Mouse (Mus musculus) forebrain, postnatal 0 days (tissue): ENCODE measurements around the gene Inpp4a. TPM values are rescaled to one million over a fixed set of nuclear protein-coding genes. Genes with fewer than 3 reads are reported as not detected.

Experiments used
- ATAC-seq: fragments of 200-750 bp; cut with Nextera tagmentation; 2 replicates; pipeline ENCODE4 v1.8.0; 2017; ENCODE audit warnings: mild to moderate bottlenecking, moderate library complexity
- DNase-seq: peaks from one replicate; pipeline ENCODE4 v3.0.0-alpha.2; 2015
- H3K27ac ChIP-seq: fragments of 300-500 bp; sonication (generic); 2 replicates; pipeline ENCODE4 v1.5.1; 2014; ENCODE audit warnings: low read depth, mild to moderate bottlenecking, antibody characterized with exemption, low read length, moderate library complexity, mixed read lengths
- H3K27me3 ChIP-seq: fragments of 300-500 bp; sonication (generic); 2 replicates; pipeline ENCODE4 v1.6.1; 2014; ENCODE audit warnings: mild to moderate bottlenecking, low read length, mixed read lengths; ENCODE audit not compliant: insufficient read depth
- H3K36me3 ChIP-seq: fragments of 300-500 bp; sonication (generic); 2 replicates; pipeline ENCODE4 v1.6.1; 2014; ENCODE audit warnings: mild to moderate bottlenecking, moderate library complexity; ENCODE audit not compliant: insufficient read depth
- H3K4me1 ChIP-seq: fragments of 300-500 bp; sonication (generic); 2 replicates; pipeline ENCODE4 v1.6.1; 2014; ENCODE audit warnings: antibody characterized with exemption; ENCODE audit not compliant: insufficient read depth
- H3K4me2 ChIP-seq: fragments of 300-500 bp; sonication (generic); 2 replicates; pipeline ENCODE4 v1.6.1; 2014; ENCODE audit warnings: low read depth, mild to moderate bottlenecking, moderate library complexity
- H3K4me3 ChIP-seq: fragments of 300-500 bp; sonication (generic); 2 replicates; pipeline ENCODE4 v1.5.1; 2014; ENCODE audit warnings: low read depth, low read length, mixed read lengths
- H3K9ac ChIP-seq: fragments of 300-500 bp; sonication (generic); 2 replicates; pipeline ENCODE4 v1.6.1; 2014; ENCODE audit warnings: mild to moderate bottlenecking
- H3K9me3 ChIP-seq: fragments of 300-500 bp; sonication (generic); 2 replicates; pipeline ENCODE4 v1.6.1; 2016; ENCODE audit warnings: low read length
- CTCF ChIP-seq: sonication (generic); IDR thresholded peaks from 2 replicates; pipeline ENCODE4 v1.5.1; 2016; ENCODE audit warnings: antibody characterized with exemption, control low read depth, low read depth
- WGBS: fragments of 180-500 bp; shearing (Covaris S2); extraction: QIAGEN DNeasy Blood & Tissue Kit; methylation state at CpG from one replicate; pipeline ENCODE4 v1.1.7; 2014; 5-methylcytosine and 5-hydroxymethylcytosine counted together
- polyA plus RNA-seq: library from polyadenylated mRNA; unstranded; fragments of >200 nt; fragmentation: Nextera tagmentation; extraction: Ambion mirVana; gene quantifications from 2 replicates; pipeline ENCODE4 v1.2.1, GENCODE M21; 2015
- total RNA-seq: library from RNA; depleted of rRNA; stranded (reverse); fragments of >200 nt; gene quantifications from 2 replicates; pipeline ENCODE4 v1.2.3, GENCODE M21; 2014

Gene Inpp4a
- total and polyA plus RNA-seq, 2 experiments from 2014 or later: 41.2 to 72.1 TPM

DNA sequence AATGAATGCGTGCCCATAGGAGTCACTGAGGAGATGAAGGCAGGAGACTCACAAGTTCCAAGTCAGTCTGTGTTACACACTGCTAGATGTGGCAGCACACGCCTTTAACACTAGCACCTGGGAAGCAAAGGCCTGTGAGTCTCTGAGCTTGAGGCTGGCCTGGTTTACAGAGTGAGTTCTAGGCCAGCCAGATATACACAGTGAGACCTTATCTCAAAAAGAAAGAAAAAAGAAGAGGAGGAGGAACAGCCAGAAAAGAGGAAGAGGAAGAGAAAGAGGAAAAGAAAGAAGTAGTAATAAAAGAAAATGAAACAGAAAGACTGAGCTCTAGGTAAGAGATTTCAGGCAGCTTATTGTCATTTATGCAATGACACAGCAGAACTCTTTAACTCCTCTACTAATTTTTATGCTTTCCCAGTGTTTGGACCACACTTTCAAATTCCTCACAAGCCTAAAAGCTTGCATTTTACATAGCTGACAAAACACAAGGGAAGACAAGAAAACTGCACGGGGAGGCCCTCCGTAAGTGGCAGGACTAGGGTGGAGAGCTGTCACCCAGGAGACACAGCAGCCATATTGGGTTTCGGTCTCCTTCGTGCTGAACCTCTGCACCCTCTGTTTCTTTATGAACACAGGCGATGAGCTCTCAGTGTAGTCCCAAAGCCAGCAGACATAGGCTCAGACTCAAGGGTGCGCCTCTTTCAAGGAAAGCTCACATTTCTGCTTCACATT lies 127.6 kb downstream of the Inpp4a start:
- peaks cover 16% of the 10 kb centered on the region for H3K36me3 ChIP-seq
- H3K9ac ChIP-seq: no peak overlapping the region
- peaks cover 14% of the 10 kb centered on the region for H3K4me1 ChIP-seq
- H3K4me3 ChIP-seq: no peak overlapping the region
- 93% methylated on average over 8 of the region's 8 CpGs for WGBS
- no peaks in the 10 kb centered on the region for H3K27me3 ChIP-seq
- no peak overlapping the region for H3K27ac ChIP-seq
- no peak for TF ChIP-seq CTCF
- H3K4me2 ChIP-seq: no peak overlapping the region
- DNase-seq (no peak), ATAC-seq (no peak)
- H3K9me3 ChIP-seq: 0 out of 2 replicates have a peak, but pooled peaks cover 4% of the 10 kb centered on the region

DNA sequence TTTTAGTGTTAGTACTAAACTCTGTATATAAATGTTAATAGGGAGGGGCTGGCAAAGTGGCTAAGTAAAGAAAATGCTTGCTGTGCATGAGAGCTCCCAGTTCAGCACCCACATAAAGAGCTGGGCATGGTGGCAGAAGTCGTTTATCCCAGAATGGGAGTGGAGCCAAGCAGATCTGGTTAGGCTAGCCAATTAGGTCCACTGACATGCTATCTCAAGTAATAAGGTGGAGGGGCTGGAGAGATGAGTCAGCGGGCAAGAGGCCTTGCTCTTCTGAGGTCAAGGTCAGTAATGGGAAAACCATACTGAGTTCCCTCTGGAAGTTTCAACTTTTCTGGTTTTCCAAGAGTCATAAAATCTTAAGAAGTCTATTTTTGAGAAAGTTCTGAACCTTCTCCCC lies 129.2 kb downstream of the Inpp4a start:
- WGBS: 68% methylated on average over 2 of the region's 2 CpGs
- Histone ChIP-seq H3K4me3 (peak overlapping the region; percentile 93), H3K9me3 (0 out of 2 replicates have a peak, but pooled peaks cover 2% of the 10 kb centered on the region), H3K27ac (no peak overlapping the region), H3K27me3 (no peaks in the 10 kb centered on the region), H3K4me2 (peak overlapping the region; percentile 94), H3K9ac (peak overlapping the region; percentile 88), H3K36me3 (peaks cover 28% of the 10 kb centered on the region), H3K4me1 (peaks cover 14% of the 10 kb centered on the region)
- no peak for TF ChIP-seq CTCF
- no peak for DNase-seq
- ATAC-seq: no peak

GRCm38 (mm10) chr1:37429366-37430296 lies 130.0 kb downstream of the Inpp4a start, which contains the start of the genes Coa5 and Unc50:
Gene Coa5 (minus strand): TSS chr1:37430103.
Gene Unc50 (plus strand): TSS chr1:37430139.
- Histone ChIP-seq H3K27me3 (no peaks in the 10 kb centered on the region), H3K4me1 (peaks cover 14% of the 10 kb centered on the region), H3K9me3 (no peaks in the 10 kb centered on the region), H3K9ac (peak within 1 kb of the TSS; percentile 88), H3K4me2 (peak within 1 kb of the TSS; percentile 94), H3K27ac (peak within 1 kb of the TSS; percentile 82), H3K4me3 (peak within 1 kb of the TSS; percentile 93), H3K36me3 (peaks cover 25% of the 10 kb centered on the region)
- WGBS: 4% methylated on average over 57 of the region's 57 CpGs
- DNase-seq (peak; percentile 96), ATAC-seq (peak; percentile 99)
- TF ChIP-seq CTCF: peak; percentile 29; the same call in 1 of the 2 replicates

- peaks cover 14% of the 10 kb centered on the region for H3K4me1 ChIP-seq
- no peaks in the 10 kb centered on the region for H3K9me3 ChIP-seq
- 2% methylated on average over 40 of the region's 40 CpGs for WGBS
- H3K9ac ChIP-seq: peak overlapping the region; percentile 88
- H3K4me3 ChIP-seq: peak overlapping the region; percentile 93
- peaks cover 25% of the 10 kb centered on the region for H3K36me3 ChIP-seq
- ATAC-seq: peak; percentile 49
- TF ChIP-seq CTCF: no peak
- H3K27ac ChIP-seq: peak overlapping the region; percentile 82
- no peaks in the 10 kb centered on the region for H3K27me3 ChIP-seq
- DNase-seq: no peak
- peak overlapping the region; percentile 94 for H3K4me2 ChIP-seq
These were observed 130.7 kb downstream of the Inpp4a start for GRCm38 (mm10) chr1:37430297-37430840.

DNA sequence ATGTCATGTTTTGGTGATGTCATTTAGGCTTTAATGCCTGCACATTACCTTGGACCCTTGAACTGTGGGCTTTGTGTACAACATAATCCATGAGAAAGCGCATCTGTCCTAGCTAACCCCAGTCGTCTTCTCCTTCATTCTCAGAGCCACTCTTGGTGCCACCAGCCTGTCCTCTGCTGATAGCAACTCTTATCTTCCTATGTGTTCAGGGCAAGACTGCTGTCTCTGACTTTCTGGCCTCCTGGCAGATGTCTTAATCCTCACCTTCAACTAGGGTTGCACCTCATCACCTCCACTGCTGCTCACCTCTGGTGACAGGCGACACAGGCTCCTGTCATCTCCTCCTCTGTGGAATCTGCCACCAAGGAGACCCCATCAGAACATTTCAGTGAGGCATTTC lies 136.8 kb downstream of the Inpp4a start:
- H3K9ac ChIP-seq: no peak overlapping the region
- ATAC-seq (no peak), DNase-seq (no peak)
- TF ChIP-seq CTCF: no peak
- 0 out of 2 replicates have a peak, but pooled peaks cover under 1% of the 10 kb centered on the region for H3K4me1 ChIP-seq
- peaks cover 72% of the 10 kb centered on the region for H3K36me3 ChIP-seq
- H3K9me3 ChIP-seq: no peaks in the 10 kb centered on the region
- no peaks in the 10 kb centered on the region for H3K27me3 ChIP-seq
- H3K4me2 ChIP-seq: no peak overlapping the region
- H3K4me3 ChIP-seq: no peak overlapping the region
- WGBS: 94% methylated on average over 3 of the region's 3 CpGs
- no peak overlapping the region for H3K27ac ChIP-seq

DNA sequence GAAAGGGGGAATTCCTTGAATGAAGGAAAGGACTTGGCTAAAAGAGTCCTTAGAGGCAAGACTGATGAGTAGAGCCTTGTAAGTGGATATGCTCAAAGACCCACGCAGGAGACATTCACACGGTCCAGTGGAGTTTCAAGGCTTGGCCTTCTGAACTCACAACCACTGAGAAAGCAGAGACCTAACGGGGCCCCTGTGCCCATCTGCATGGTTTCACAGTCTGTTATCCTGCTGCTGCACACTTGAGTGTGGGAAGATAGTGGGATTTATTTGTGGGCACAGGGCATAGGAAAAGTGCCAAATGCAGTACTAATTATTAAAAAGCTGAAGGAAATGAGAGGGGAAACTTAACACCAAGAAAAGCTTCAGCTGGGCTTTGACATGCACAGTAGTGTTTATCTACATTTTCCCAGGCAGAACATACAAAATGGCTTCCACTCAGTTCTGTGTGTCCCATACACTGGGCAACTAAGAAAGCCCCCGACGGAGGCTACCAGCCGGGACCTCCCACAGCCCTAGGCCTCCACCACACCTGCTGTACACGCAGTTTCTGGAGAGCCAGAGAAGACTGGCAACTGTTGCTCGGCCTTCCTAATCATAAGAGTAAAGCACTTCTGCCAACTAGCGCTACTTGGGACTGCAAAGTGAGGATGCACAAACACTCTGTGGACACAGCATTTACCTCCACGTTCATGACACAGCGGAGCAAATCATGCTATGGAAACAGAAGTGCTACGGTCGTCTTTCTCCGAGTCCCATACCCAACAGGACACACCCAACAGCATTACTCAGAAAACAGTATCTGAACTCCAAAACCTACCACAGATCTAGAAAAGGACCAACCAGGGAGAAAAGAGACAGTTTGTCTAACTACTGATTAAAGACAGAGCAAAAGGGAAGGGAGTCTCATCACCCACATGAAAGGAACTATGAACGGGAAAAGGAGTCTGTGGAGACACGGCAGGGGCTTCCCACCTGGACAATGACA lies 143.5 kb downstream of the Inpp4a start:
- no peak for DNase-seq
- WGBS: 94% methylated on average over 16 of the region's 16 CpGs

More for the DNA sequence above, 143.5 kb downstream of the Inpp4a start:
- Histone ChIP-seq H3K36me3 (peaks cover 39% of the 10 kb centered on the region), H3K4me3 (no peak overlapping the region), H3K9me3 (no peaks in the 10 kb centered on the region), H3K4me1 (no peaks in the 10 kb centered on the region), H3K27me3 (no peaks in the 10 kb centered on the region), H3K27ac (no peak overlapping the region), H3K4me2 (no peak overlapping the region), H3K9ac (no peak overlapping the region)
- TF ChIP-seq CTCF: no peak
- no peak for ATAC-seq
